Mouse (Mus musculus): ENCODE results near the gene Adcy5. TPM values are rescaled to one million over a fixed set of nuclear protein-coding genes. Genes with fewer than 3 reads are reported as not detected.

The Adcy5 gene
- total and polyA plus RNA-seq, 3 experiments, result under 0.01 to 0.08 TPM; not detected in 1

- H3K4me3 ChIP-seq (ENCODE audit: control insufficient read depth in 1 of 2, insufficient read depth in 1 of 2, low read depth in 2 of 2, low read length in 2 of 2), result no peak overlapping the region
- no peak overlapping the region for H3K27ac ChIP-seq (ENCODE audit: control insufficient read depth, low read depth, low read length)
- no peaks in the 10 kb centered on the region for H3K9me3 ChIP-seq (replicated peaks; ENCODE audit: insufficient read depth, low read length)
- H3K4me1 ChIP-seq (ENCODE audit: control insufficient read depth in 1 of 2, insufficient read depth in 2 of 2, low read length in 2 of 2), result no peaks in the 10 kb centered on the region
- no peaks in the 10 kb centered on the region for H3K36me3 ChIP-seq (ENCODE audit: control insufficient read depth in 1 of 2, insufficient read depth in 2 of 2, low read length in 2 of 2)
- TF ChIP-seq MAFK (IDR thresholded peaks at IDR 0.05; ENCODE audit: borderline replicate concordance, low read depth, low read length), result no peak
- TF ChIP-seq USF1 (IDR thresholded peaks at IDR 0.05; ENCODE audit: low read depth, low read length), result no peak
- no peak for TF ChIP-seq ETS1 (IDR thresholded peaks at IDR 0.05; ENCODE audit: low read depth, low read length)
- no peak for TF ChIP-seq BHLHE40 (IDR thresholded peaks at IDR 0.05; ENCODE audit: borderline replicate concordance, low read depth, low read length)
- no peak for TF ChIP-seq GABPA (IDR thresholded peaks at IDR 0.05; ENCODE audit: low read depth, low read length)
- TF ChIP-seq GATA1 (IDR thresholded peaks at IDR 0.05; ENCODE audit: low read depth, low read length), result no peak
- TF ChIP-seq POLR2AphosphoS5 (IDR thresholded peaks at IDR 0.05; ENCODE audit: borderline replicate concordance, low read depth, low read length), result no peak
- no peak for TF ChIP-seq ZC3H11A (IDR thresholded peaks at IDR 0.05; ENCODE audit: low read depth, low read length)
- TF ChIP-seq CHD1 (IDR thresholded peaks at IDR 0.05; ENCODE audit: low read depth, low read length), result no peak
- no peak for TF ChIP-seq POLR2AphosphoS2 (IDR thresholded peaks at IDR 0.05; ENCODE audit: low read length)
- no peak for TF ChIP-seq MYB (IDR thresholded peaks at IDR 0.05; ENCODE audit: low read depth, low read length)
- TF ChIP-seq MEF2A (IDR thresholded peaks at IDR 0.05; ENCODE audit: extremely low read depth, insufficient replicate concordance, low read depth, low read length, poor library complexity, severe bottlenecking), result no peak
- TF ChIP-seq HCFC1 (IDR thresholded peaks at IDR 0.05; ENCODE audit: low read depth, low read length), result no peak
- no peak for TF ChIP-seq POLR2A (IDR thresholded peaks at IDR 0.05; ENCODE audit: control insufficient read depth in 1 of 2, insufficient read depth in 1 of 2, low read depth in 1 of 2, low read length in 2 of 2, poor library complexity in 1 of 2)
- TF ChIP-seq CHD2 (IDR thresholded peaks at IDR 0.05; ENCODE audit: low read length), result no peak
- no peak for TF ChIP-seq RAD21 (IDR thresholded peaks at IDR 0.05; ENCODE audit: low read depth, low read length)
- TF ChIP-seq KAT2A (conservative IDR thresholded peaks at IDR 0.05; ENCODE audit: low read depth, low read length), result no peak
- no peak for TF ChIP-seq UBTF (IDR thresholded peaks at IDR 0.05; ENCODE audit: borderline replicate concordance, insufficient read depth, low read depth, low read length)
- no peak for TF ChIP-seq RCOR1 (IDR thresholded peaks at IDR 0.05; ENCODE audit: low read depth, low read length)
- no peak for TF ChIP-seq TAL1 (IDR thresholded peaks at IDR 0.05; ENCODE audit: low read length)
- DNase-seq (ENCODE audit: low read depth, low spot score), result no peak
- H3K27me3 ChIP-seq (ENCODE audit: control insufficient read depth in 1 of 2, insufficient read depth in 2 of 2, low read length in 2 of 2), result no peaks in the 10 kb centered on the region
- no peak overlapping the region for H3K9ac ChIP-seq (ENCODE audit: control insufficient read depth, low read depth, low read length, poor library complexity, severe bottlenecking)
- no peaks in the 10 kb centered on the region for H3K79me2 ChIP-seq (ENCODE audit: control insufficient read depth, insufficient read depth, low read length, poor library complexity)
Measured at GRCm38 (mm10) chr16:35208796-35209195, 54.1 kb downstream of the Adcy5 start.

- Histone ChIP-seq H3K27me3 (ENCODE audit: control insufficient read depth in 1 of 2, insufficient read depth in 2 of 2, low read length in 2 of 2) (no peaks in the 10 kb centered on the region), H3K36me3 (ENCODE audit: control insufficient read depth in 1 of 2, insufficient read depth in 2 of 2, low read length in 2 of 2) (no peaks in the 10 kb centered on the region), H3K27ac (ENCODE audit: control insufficient read depth, low read depth, low read length) (no peak overlapping the region), H3K79me2 (ENCODE audit: control insufficient read depth, insufficient read depth, low read length, poor library complexity) (no peaks in the 10 kb centered on the region), H3K9ac (ENCODE audit: control insufficient read depth, low read depth, low read length, poor library complexity, severe bottlenecking) (no peak overlapping the region), H3K9me3 (replicated peaks; ENCODE audit: insufficient read depth, low read length) (no peaks in the 10 kb centered on the region), H3K4me1 (ENCODE audit: control insufficient read depth in 1 of 2, insufficient read depth in 2 of 2, low read length in 2 of 2) (no peaks in the 10 kb centered on the region), H3K4me3 (ENCODE audit: control insufficient read depth in 1 of 2, insufficient read depth in 1 of 2, low read depth in 2 of 2, low read length in 2 of 2) (no peak overlapping the region)
- no peak for DNase-seq (ENCODE audit: low read depth, low spot score)
- TF ChIP-seq JUND (IDR thresholded peaks at IDR 0.05; ENCODE audit: low read depth, low read length), result no peak
- TF ChIP-seq SIN3A (IDR thresholded peaks at IDR 0.05; ENCODE audit: low read length), result no peak
- no peak for TF ChIP-seq MAFK (IDR thresholded peaks at IDR 0.05; ENCODE audit: borderline replicate concordance, low read depth, low read length)
- TF ChIP-seq ZKSCAN1 (IDR thresholded peaks at IDR 0.05; ENCODE audit: low read depth, low read length), result no peak
- no peak for TF ChIP-seq RCOR1 (IDR thresholded peaks at IDR 0.05; ENCODE audit: low read depth, low read length)
Measured at GRCm38 (mm10) chr16:35209753-35210152, 55.1 kb downstream of the Adcy5 start.

Measured in MEL (cell line).